Mouse (Mus musculus): Measurements from ENCODE around the gene Oas2. TPM values are rescaled to one million over a fixed set of nuclear protein-coding genes. Genes with fewer than 3 reads are reported as not detected.
A peak's percentile ranks its signal among the peaks of the same experiment; 100 is the strongest.

The Oas2 gene
- polyA plus RNA-seq, 1 experiment from 2014 or later: 0.08 TPM

DNA sequence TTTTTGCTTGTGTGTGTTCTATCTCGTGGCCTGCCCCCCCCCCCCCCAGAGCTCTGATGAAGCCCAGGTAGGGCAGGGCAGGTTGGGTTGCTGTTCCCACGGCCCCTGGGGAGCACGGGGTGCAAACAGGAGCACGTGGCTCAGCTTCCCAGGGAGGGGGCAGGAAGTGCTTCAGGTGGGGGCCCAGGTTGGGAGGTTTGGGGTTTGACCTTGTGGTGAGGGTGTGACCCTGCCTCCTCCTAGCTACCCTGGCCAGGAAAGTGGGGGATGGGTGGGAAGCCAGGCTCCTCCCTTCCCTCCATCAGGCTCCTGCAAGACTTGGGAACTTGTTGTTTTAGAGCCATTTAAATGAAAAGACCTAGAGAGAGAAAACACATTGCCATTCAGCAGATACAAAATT lies 61.2 kb downstream of the Oas2 start:
- no peak for ATAC-seq (replicated peaks)
- Histone ChIP-seq H3K4me3 (no peak overlapping the region), H3K4me2 (replicated peaks) (no peak overlapping the region), H3K27ac (replicated peaks) (no peak overlapping the region), H3K36me3 (peaks cover 14% of the 10 kb centered on the region), H3K4me1 (no peaks in the 10 kb centered on the region), H3K9me3 (no peaks in the 10 kb centered on the region), H3K27me3 (no peaks in the 10 kb centered on the region), H3K9ac (replicated peaks) (no peak overlapping the region)
- 40% methylated on average over 4 of the region's 4 CpGs for WGBS

GRCm38 (mm10) chr5:120687897-120688296 lies 61.8 kb downstream of the Oas2 start:
- Histone ChIP-seq H3K36me3 (peaks cover 9% of the 10 kb centered on the region), H3K27me3 (no peaks in the 10 kb centered on the region)

GRCm38 (mm10) chr5:120687484-120687851 lies 62.2 kb downstream of the Oas2 start:
- H3K4me2 ChIP-seq (replicated peaks): no peak overlapping the region
- no peak overlapping the region for H3K27ac ChIP-seq (replicated peaks)
- no peak overlapping the region for H3K9ac ChIP-seq (replicated peaks)
- H3K36me3 ChIP-seq: peaks cover 13% of the 10 kb centered on the region
- H3K4me1 ChIP-seq: no peaks in the 10 kb centered on the region
- H3K27me3 ChIP-seq: no peaks in the 10 kb centered on the region
- no peaks in the 10 kb centered on the region for H3K9me3 ChIP-seq
- no peak for ATAC-seq (replicated peaks)
- no peak overlapping the region for H3K4me3 ChIP-seq
- 91% methylated on average over 3 of the region's 3 CpGs for WGBS

More at GRCm38 (mm10) chr5:120687897-120688296, 61.8 kb downstream of the Oas2 start:
- ATAC-seq (replicated peaks): no peak
- H3K4me2 ChIP-seq (replicated peaks): no peak overlapping the region
- 93% methylated on average over 5 of the region's 5 CpGs for WGBS
- no peak overlapping the region for H3K27ac ChIP-seq (replicated peaks)
- no peaks in the 10 kb centered on the region for H3K9me3 ChIP-seq
- no peaks in the 10 kb centered on the region for H3K4me1 ChIP-seq
- H3K4me3 ChIP-seq: no peak overlapping the region
- no peak overlapping the region for H3K9ac ChIP-seq (replicated peaks)

DNA sequence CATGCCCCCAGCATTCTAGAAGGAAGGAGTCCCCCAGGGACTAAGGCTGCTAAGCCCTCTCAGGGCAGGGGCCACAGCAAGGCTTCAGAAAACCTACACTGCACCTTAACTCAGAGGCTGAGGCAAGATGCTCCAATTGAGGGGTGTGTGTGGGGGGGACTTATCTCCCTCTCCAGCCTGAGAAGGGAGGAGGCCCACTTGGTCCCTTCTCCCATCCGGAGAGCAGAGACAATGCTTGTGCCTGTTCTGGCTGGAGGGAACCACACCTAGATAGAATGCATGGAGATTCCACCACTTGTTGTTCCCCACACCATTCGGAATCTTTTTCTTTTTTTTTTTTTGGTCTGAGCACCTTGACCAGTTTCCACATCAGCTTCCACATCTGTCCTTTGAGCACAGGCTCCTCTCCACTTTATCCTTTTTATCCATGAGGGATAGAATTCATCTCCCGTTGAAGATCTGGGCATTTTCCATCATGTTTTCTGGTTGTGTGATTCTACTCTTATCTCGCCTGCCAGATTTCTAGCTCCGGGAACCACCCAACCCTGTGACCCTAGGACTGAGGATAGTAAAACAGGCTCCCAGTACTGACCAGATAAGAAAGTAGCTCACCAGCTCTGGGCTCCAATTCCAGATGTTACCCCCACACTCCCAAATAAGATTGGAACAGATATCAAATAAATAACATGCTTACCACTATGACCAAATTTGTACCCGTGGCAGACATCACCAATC lies 62.7 kb downstream of the Oas2 start:
- 92% methylated on average over 6 of the region's 6 CpGs for WGBS
- H3K36me3 ChIP-seq: peaks cover 13% of the 10 kb centered on the region

GRCm38 (mm10) chr5:120685678-120686077 lies 64.0 kb downstream of the Oas2 start:
- 86% methylated on average over 8 of the region's 8 CpGs for WGBS
- no peak for ATAC-seq (replicated peaks)
- H3K27ac ChIP-seq (replicated peaks): no peak overlapping the region
- no peaks in the 10 kb centered on the region for H3K27me3 ChIP-seq
- no peak overlapping the region for H3K4me3 ChIP-seq
- H3K4me1 ChIP-seq: peaks cover 6% of the 10 kb centered on the region; the same call in 1 of the 2 replicates
- H3K4me2 ChIP-seq (replicated peaks): no peak overlapping the region
- peaks cover 13% of the 10 kb centered on the region; the same call in 1 of the 2 replicates for H3K36me3 ChIP-seq
- H3K9me3 ChIP-seq: no peaks in the 10 kb centered on the region
- no peak overlapping the region for H3K9ac ChIP-seq (replicated peaks)

More for the DNA sequence above, 62.7 kb downstream of the Oas2 start:
- Histone ChIP-seq H3K9me3 (no peaks in the 10 kb centered on the region), H3K27me3 (no peaks in the 10 kb centered on the region), H3K27ac (replicated peaks) (no peak overlapping the region), H3K4me3 (no peak overlapping the region), H3K9ac (replicated peaks) (no peak overlapping the region), H3K4me2 (replicated peaks) (no peak overlapping the region), H3K4me1 (no peaks in the 10 kb centered on the region)
- no peak for ATAC-seq (replicated peaks)

GRCm38 (mm10) chr5:120682982-120683771 lies 66.5 kb downstream of the Oas2 start:
- no peak overlapping the region for H3K4me3 ChIP-seq
- H3K27me3 ChIP-seq: no peaks in the 10 kb centered on the region
- H3K27ac ChIP-seq (replicated peaks): no peak overlapping the region
- H3K4me1 ChIP-seq: peaks cover 18% of the 10 kb centered on the region
- 13% methylated on average over 24 of the region's 24 CpGs for WGBS
- no peak for ATAC-seq (replicated peaks)
- H3K36me3 ChIP-seq: peaks cover 13% of the 10 kb centered on the region; the same call in 1 of the 2 replicates
- H3K9me3 ChIP-seq: no peaks in the 10 kb centered on the region
- no peak overlapping the region for H3K9ac ChIP-seq (replicated peaks)
- H3K4me2 ChIP-seq (replicated peaks): no peak overlapping the region

- 0 out of 2 replicates have a peak, but pooled peaks have one; percentile 5 for ATAC-seq (replicated peaks)
- Histone ChIP-seq H3K36me3 (peaks cover 10% of the 10 kb centered on the region; the same call in 1 of the 2 replicates), H3K27me3 (no peaks in the 10 kb centered on the region), H3K27ac (replicated peaks) (peak overlapping the region; percentile 56; the same call in 1 of the 2 replicates), H3K9ac (replicated peaks) (no peak overlapping the region), H3K4me3 (no peak overlapping the region), H3K9me3 (no peaks in the 10 kb centered on the region), H3K4me1 (peaks cover 18% of the 10 kb centered on the region), H3K4me2 (replicated peaks) (no peak overlapping the region)
- 73% methylated on average over 18 of the region's 18 CpGs for WGBS
These were observed 68.7 kb downstream of the Oas2 start for GRCm38 (mm10) chr5:120680918-120681317.

Other genes with a start within 250 kb of the Oas2 start
- 24.0 and 25.6 TPM in 2 replicates for gene Plbd2, start 246.2 kb downstream of the Oas2 start, polyA plus RNA-seq (2015; fragmentation: Nextera tagmentation; extraction: Ambion mirVana)
- 2.2 and 2.4 TPM in 2 replicates for gene Slc8b1, start 238.7 kb downstream of the Oas2 start, polyA plus RNA-seq (2015; fragmentation: Nextera tagmentation; extraction: Ambion mirVana)
- gene Tpcn1, start 161.2 kb downstream of the Oas2 start, polyA plus RNA-seq (2015; fragmentation: Nextera tagmentation; extraction: Ambion mirVana): 17.4 and 19.9 TPM in 2 replicates
- 1.5 and 2.1 TPM in 2 replicates for gene Iqcd, start 160.8 kb downstream of the Oas2 start, polyA plus RNA-seq (2015; fragmentation: Nextera tagmentation; extraction: Ambion mirVana)
- gene Rita1, start 137.3 kb downstream of the Oas2 start, polyA plus RNA-seq (2015; fragmentation: Nextera tagmentation; extraction: Ambion mirVana): 22.4 and 23.0 TPM in 2 replicates
- 46.9 and 49.0 TPM in 2 replicates for gene Ddx54, start 137.1 kb downstream of the Oas2 start, polyA plus RNA-seq (2015; fragmentation: Nextera tagmentation; extraction: Ambion mirVana)
- 0.47 and 1.2 TPM in 2 replicates for gene Cfap73, start 115.6 kb downstream of the Oas2 start, polyA plus RNA-seq (2015; fragmentation: Nextera tagmentation; extraction: Ambion mirVana)
- gene Rasal1, start 101.0 kb downstream of the Oas2 start, polyA plus RNA-seq (2015; fragmentation: Nextera tagmentation; extraction: Ambion mirVana): 2.7 and 4.2 TPM in 2 replicates
- gene Dtx1, start 37.9 kb downstream of the Oas2 start, polyA plus RNA-seq (2015; fragmentation: Nextera tagmentation; extraction: Ambion mirVana): 48.2 and 52.8 TPM in 2 replicates
- 0.22 and 0.40 TPM in 2 replicates for gene Oas3, start 27.8 kb upstream of the Oas2 start, polyA plus RNA-seq (2015; fragmentation: Nextera tagmentation; extraction: Ambion mirVana)
- 0.26 TPM in 1 of 2 replicates, not detected in the other for gene Oas1e, start 45.7 kb upstream of the Oas2 start, polyA plus RNA-seq (2015; fragmentation: Nextera tagmentation; extraction: Ambion mirVana)
- gene Oas1c, start 62.7 kb upstream of the Oas2 start, polyA plus RNA-seq (2015; fragmentation: Nextera tagmentation; extraction: Ambion mirVana): 0.20 and 0.41 TPM in 2 replicates
- not detected in 2 replicates for gene Oas1f, start 97.5 kb upstream of the Oas2 start, polyA plus RNA-seq (2015; fragmentation: Nextera tagmentation; extraction: Ambion mirVana)
- gene Oas1h, start 111.6 kb upstream of the Oas2 start, polyA plus RNA-seq (2015; fragmentation: Nextera tagmentation; extraction: Ambion mirVana): not detected in 2 replicates
- gene Oas1g, start 137.8 kb upstream of the Oas2 start, polyA plus RNA-seq (2015; fragmentation: Nextera tagmentation; extraction: Ambion mirVana): 0.09 and 0.23 TPM in 2 replicates
- gene Oas1a, start 157.7 kb upstream of the Oas2 start, polyA plus RNA-seq (2015; fragmentation: Nextera tagmentation; extraction: Ambion mirVana): 0.45 and 0.89 TPM in 2 replicates
- 0.18 TPM in 1 of 2 replicates, not detected in the other for gene Oas1d, start 164.7 kb upstream of the Oas2 start, polyA plus RNA-seq (2015; fragmentation: Nextera tagmentation; extraction: Ambion mirVana)